ENCODE assay signal across 25 mouse cellular contexts in genomic region chr4:99222221-99222620, GRCm38 (mm10).
"Had no signal": no experiment of that assay in that cellular context is flagged by ENCODE, and none has a peak within 500 bp of the region (broad histone marks: within the 10 kb centered on the region; RNA-seq: fewer than 3 reads in every experiment).

No protein-coding gene starts in this region.

- H3K27me3 ChIP-seq: heart, embryonic 12.5 days; hindbrain, embryonic 12.5 days; limb, embryonic 12.5 days; liver, embryonic 13.5 days; liver, embryonic 15.5 days had no signal

- H3K9ac ChIP-seq: heart, embryonic 12.5 days; hindbrain, embryonic 12.5 days; hindbrain, embryonic 14.5 days; limb, embryonic 12.5 days; liver, embryonic 13.5 days; liver, embryonic 15.5 days had no signal

- H3K4me1 ChIP-seq: heart, embryonic 10.5 days; heart, embryonic 12.5 days; limb, embryonic 10.5 days; limb, embryonic 12.5 days; liver, embryonic 13.5 days; liver, embryonic 15.5 days had no signal

- H3K27ac ChIP-seq: heart, embryonic 10.5 days; hindbrain, embryonic 12.5 days; hindbrain, embryonic 14.5 days; layer of hippocampus, adult 2 months; left cerebral cortex, adult 2 months; limb, embryonic 10.5 days; limb, embryonic 12.5 days; liver, embryonic 13.5 days; liver, embryonic 15.5 days had no signal

- H3K9me3 ChIP-seq: heart, embryonic 10.5 days; heart, embryonic 12.5 days; hindbrain, embryonic 12.5 days; limb, embryonic 10.5 days; limb, embryonic 12.5 days; liver, embryonic 13.5 days; liver, embryonic 15.5 days had no signal

- H3K4me3 ChIP-seq: heart, embryonic 10.5 days; heart, embryonic 12.5 days; hindbrain, embryonic 12.5 days; layer of hippocampus, adult 2 months; left cerebral cortex, adult 2 months; limb, embryonic 10.5 days; limb, embryonic 12.5 days; liver, embryonic 13.5 days; liver, embryonic 15.5 days had no signal

- DNase-seq: gastrocnemius, postnatal 14 days; gastrocnemius, postnatal 36 days; heart, adult 18-20 months; heart, postnatal 10 days; heart, postnatal 36 days; kidney, adult 18-20 months; kidney, adult 8-10 months; kidney, postnatal 10 days; kidney, postnatal 25 days; kidney, postnatal 4 days; liver; liver, embryonic 13.5 days had no signal

- ATAC-seq: hindbrain, embryonic 16.5 days; inflammation-experienced regulatory T-cells, adult 6 months; intestine, postnatal 0 days had no signal

- H3K4me2 ChIP-seq: heart, embryonic 12.5 days; hindbrain, embryonic 12.5 days; hindbrain, embryonic 14.5 days; limb, embryonic 12.5 days; liver, embryonic 11.5 days; liver, embryonic 13.5 days; liver, embryonic 15.5 days had no signal
